Mouse (Mus musculus) forebrain, embryonic 14.5 days (tissue): ENCODE results near the gene Trappc6a. TPM values are rescaled to one million over a fixed set of nuclear protein-coding genes. Genes with fewer than 3 reads are reported as not detected.

Experiments used
- ATAC-seq: fragments of 200-750 bp; cut with Nextera tagmentation; 2 replicates; pipeline ENCODE4 v1.8.0; 2017; ENCODE audit warnings: mild to moderate bottlenecking, moderate library complexity
- DNase-seq: peaks from one replicate; pipeline ENCODE4 v3.0.0-alpha.2; 2015; ENCODE audit warnings: low spot score
- H3K27ac ChIP-seq: fragments of 300-500 bp; sonication (generic); 2 replicates; pipeline ENCODE4 v1.5.1; 2014; ENCODE audit warnings: low read depth, mild to moderate bottlenecking, control low read depth, low read length, moderate library complexity
- H3K27me3 ChIP-seq: fragments of 300-500 bp; sonication (generic); replicated peaks from 2 replicates; pipeline ENCODE4 v1.6.1; 2014; ENCODE audit warnings: low read length, control low read depth, mixed read lengths; ENCODE audit not compliant: control insufficient read depth, insufficient read depth
- H3K36me3 ChIP-seq: fragments of 300-500 bp; sonication (generic); 2 replicates; pipeline ENCODE4 v1.6.1; 2014; ENCODE audit warnings: low read length, control low read depth; ENCODE audit not compliant: control insufficient read depth, insufficient read depth
- H3K4me1 ChIP-seq: fragments of 300-500 bp; sonication (generic); 2 replicates; pipeline ENCODE4 v1.6.1; 2014; ENCODE audit warnings: antibody characterized with exemption, low read length, control low read depth; ENCODE audit not compliant: control insufficient read depth, insufficient read depth
- H3K4me2 ChIP-seq: fragments of 300-500 bp; sonication (generic); 2 replicates; pipeline ENCODE4 v1.6.1; 2014; ENCODE audit warnings: mild to moderate bottlenecking, control low read depth, low read length
- H3K4me3 ChIP-seq: fragments of 300-500 bp; sonication (generic); 2 replicates; pipeline ENCODE4 v1.5.1; 2014; ENCODE audit warnings: low read depth, low read length, control low read depth
- H3K9ac ChIP-seq: fragments of 300-500 bp; sonication (generic); 2 replicates; pipeline ENCODE4 v1.6.1; 2014; ENCODE audit warnings: mild to moderate bottlenecking, low read length, control low read depth, moderate library complexity
- H3K9me3 ChIP-seq: fragments of 300-500 bp; sonication (generic); replicated peaks from 2 replicates; pipeline ENCODE4 v1.6.1; 2016; ENCODE audit warnings: low read length, control low read depth, mixed read lengths; ENCODE audit not compliant: control insufficient read depth
- WGBS: fragments of 180-500 bp; shearing (Covaris S2); extraction: QIAGEN DNeasy Blood & Tissue Kit; methylation state at CpG from one replicate; pipeline ENCODE4 v1.1.7; 2014; 5-methylcytosine and 5-hydroxymethylcytosine counted together
- polyA plus RNA-seq: library from polyadenylated mRNA; unstranded; fragments of >200 nt; fragmentation: Nextera tagmentation; extraction: Ambion mirVana; gene quantifications from 2 replicates; pipeline ENCODE4 v1.2.1, GENCODE M21; 2014

The Trappc6a gene
- polyA plus RNA-seq, 1 experiment from 2014 or later, result 42.5 TPM

DNA sequence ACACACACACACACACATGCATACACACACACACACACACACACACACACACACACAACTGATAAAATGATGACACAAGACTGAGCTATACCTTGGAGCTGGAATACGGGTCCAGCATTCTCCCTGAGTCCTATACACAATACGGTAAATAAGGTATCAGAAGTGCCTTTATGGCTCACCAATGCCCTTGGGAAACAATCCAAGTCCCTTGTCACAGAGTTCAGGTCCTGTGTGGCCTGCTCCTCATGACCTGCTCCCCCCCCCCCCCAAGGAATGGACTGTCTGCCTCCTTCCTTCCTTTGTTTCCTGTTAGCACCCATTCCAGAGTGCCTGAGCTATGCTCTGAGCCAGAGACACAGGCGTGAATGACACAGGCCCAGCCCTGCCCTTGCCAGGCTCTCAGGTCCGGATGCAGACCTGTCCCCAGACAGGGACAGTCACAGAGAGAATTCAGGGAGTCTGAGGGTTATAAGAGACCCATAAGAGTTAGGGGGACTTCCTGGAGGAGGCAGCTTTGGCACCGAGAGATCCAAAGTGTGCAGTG is 41.5 kb upstream of the Trappc6a start:
- DNase-seq (no peak), ATAC-seq (no peak)
- Histone ChIP-seq H3K9me3 (no peaks in the 10 kb centered on the region), H3K4me2 (no peak overlapping the region), H3K9ac (no peak overlapping the region), H3K36me3 (no peaks in the 10 kb centered on the region), H3K4me3 (no peak overlapping the region), H3K27me3 (peaks cover 24% of the 10 kb centered on the region), H3K27ac (no peak overlapping the region), H3K4me1 (no peaks in the 10 kb centered on the region)
- WGBS, result 58% methylated on average over 5 of the region's 5 CpGs

DNA sequence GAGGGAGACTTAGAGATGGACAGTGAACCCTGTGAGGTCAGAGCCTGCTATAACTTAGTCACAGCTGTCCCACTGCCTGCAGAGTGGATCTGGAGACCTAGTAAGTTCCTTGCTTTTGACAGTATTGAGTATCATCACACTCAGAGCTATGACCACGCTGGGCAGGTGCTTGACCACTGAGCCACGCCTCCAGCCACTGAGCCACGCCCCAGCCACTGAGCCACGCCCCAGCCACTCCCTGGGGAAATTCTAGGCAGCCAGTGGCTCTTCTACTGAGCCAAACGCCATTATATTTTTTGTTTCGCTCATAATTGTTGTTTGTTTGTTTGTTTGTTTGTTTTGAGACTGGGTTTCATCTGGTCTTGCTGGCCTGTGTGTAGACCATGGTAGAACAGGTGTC is 40.6 kb upstream of the Trappc6a start:
- Histone ChIP-seq H3K4me1 (no peaks in the 10 kb centered on the region), H3K9me3 (no peaks in the 10 kb centered on the region), H3K27me3 (peaks cover 33% of the 10 kb centered on the region), H3K4me3 (no peak overlapping the region), H3K9ac (no peak overlapping the region), H3K36me3 (no peaks in the 10 kb centered on the region), H3K4me2 (no peak overlapping the region), H3K27ac (no peak overlapping the region)
- WGBS, result 51% methylated on average over 6 of the region's 6 CpGs
- no peak for ATAC-seq
- no peak for DNase-seq

DNA sequence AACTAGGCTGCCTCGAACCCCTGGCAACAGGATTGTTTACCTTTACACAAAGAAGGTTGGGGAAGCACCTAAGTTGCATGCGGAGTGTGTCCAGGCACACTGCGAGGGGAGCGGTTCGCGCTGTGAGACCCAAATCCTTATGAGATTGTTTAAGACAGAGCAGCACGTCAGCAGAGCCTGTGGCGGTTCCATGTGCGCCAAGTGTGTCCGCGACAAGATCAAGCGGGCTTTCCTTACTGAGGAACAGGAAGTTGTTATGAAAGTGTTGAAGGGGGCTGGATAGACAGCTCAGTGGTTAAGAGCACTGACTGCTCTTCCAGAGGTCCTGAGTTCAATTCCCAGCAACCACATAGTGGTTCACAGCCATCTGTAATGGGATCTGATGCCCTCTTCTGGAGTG is 39.9 kb upstream of the Trappc6a start:
- no peak for ATAC-seq
- no peak overlapping the region for H3K27ac ChIP-seq
- no peaks in the 10 kb centered on the region for H3K9me3 ChIP-seq
- no peaks in the 10 kb centered on the region for H3K4me1 ChIP-seq
- H3K4me2 ChIP-seq, result no peak overlapping the region
- no peak overlapping the region for H3K9ac ChIP-seq
- peaks cover 40% of the 10 kb centered on the region for H3K27me3 ChIP-seq
- H3K4me3 ChIP-seq, result no peak overlapping the region
- 71% methylated on average over 12 of the region's 12 CpGs for WGBS
- H3K36me3 ChIP-seq, result no peaks in the 10 kb centered on the region
- DNase-seq, result no peak

DNA sequence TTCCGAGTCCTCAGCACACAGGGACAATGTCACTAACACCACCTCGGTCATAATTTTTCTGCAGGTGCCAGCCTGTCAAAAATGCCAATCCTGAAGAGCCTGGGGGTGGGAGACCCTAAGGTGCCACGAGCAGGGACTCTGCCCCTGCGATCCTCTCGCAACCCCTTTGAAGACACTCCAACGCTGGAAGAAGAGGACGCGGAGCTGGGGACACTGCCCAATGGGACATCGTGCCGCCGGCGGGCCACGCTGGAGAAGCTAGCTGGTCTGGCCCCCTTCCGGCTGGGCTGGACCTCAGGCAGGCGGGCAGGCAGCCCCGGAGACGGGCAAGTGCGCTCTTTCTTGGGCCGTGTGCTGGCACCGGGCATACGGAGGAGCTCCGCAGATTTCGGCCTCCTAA is 38.8 kb upstream of the Trappc6a start:
- Histone ChIP-seq H3K36me3 (no peaks in the 10 kb centered on the region), H3K4me3 (no peak overlapping the region), H3K27me3 (peaks cover 40% of the 10 kb centered on the region), H3K9ac (no peak overlapping the region), H3K27ac (no peak overlapping the region), H3K4me1 (no peaks in the 10 kb centered on the region), H3K4me2 (no peak overlapping the region), H3K9me3 (no peaks in the 10 kb centered on the region)
- WGBS, result 22% methylated on average over 23 of the region's 23 CpGs
- no peak for ATAC-seq
- no peak for DNase-seq

DNA sequence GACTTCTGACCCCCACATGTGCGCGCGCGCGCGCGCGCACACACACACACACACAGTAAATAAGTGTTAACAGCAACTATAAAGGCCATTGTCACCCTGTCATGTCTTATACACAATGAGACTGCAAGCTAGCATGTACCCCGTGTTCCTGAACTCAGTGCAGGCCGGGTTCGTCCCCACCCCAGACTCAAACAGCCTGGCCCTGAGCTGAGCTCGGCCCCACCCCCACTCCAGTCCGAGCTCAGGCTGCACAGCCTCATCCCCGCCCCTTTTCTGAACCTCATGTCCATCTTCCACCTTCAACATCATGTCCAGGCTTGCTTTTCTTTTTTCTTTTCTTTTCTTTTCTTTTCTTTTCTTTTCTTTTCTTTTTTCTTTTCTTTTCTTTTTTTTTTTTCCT is 37.9 kb upstream of the Trappc6a start:
- no peaks in the 10 kb centered on the region for H3K4me1 ChIP-seq
- H3K4me3 ChIP-seq, result no peak overlapping the region
- H3K27ac ChIP-seq, result no peak overlapping the region
- no peaks in the 10 kb centered on the region for H3K36me3 ChIP-seq
- DNase-seq (no peak), ATAC-seq (no peak)
- no peak overlapping the region for H3K4me2 ChIP-seq
- peaks cover 44% of the 10 kb centered on the region for H3K27me3 ChIP-seq
- H3K9ac ChIP-seq, result no peak overlapping the region
- no peaks in the 10 kb centered on the region for H3K9me3 ChIP-seq
- 7% methylated on average over 14 of the region's 14 CpGs for WGBS

DNA sequence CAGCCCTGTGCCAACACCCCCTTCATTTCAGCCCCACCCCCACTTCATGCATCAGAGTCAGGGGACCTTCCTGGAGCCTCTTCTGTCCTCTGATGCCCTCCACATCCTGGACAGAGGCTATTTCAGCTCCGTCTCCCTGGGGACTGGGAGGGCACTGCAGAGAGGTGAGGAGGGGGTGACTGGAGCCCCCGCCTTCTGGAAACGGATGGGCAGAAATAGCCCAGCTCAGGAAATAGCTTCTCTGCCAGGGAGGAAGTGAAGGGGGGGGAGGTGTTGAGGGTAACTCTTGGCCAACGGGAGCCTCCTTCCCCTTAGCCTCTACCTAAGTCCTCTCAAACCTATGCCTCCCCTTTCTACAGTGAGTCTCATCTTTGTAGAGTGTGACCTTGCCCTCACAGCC is 35.8 kb upstream of the Trappc6a start:
- Histone ChIP-seq H3K9me3 (no peaks in the 10 kb centered on the region), H3K4me3 (no peak overlapping the region), H3K9ac (no peak overlapping the region), H3K36me3 (no peaks in the 10 kb centered on the region), H3K27ac (no peak overlapping the region), H3K4me1 (no peaks in the 10 kb centered on the region), H3K27me3 (peaks cover 52% of the 10 kb centered on the region), H3K4me2 (no peak overlapping the region)
- ATAC-seq (no peak), DNase-seq (no peak)
- 52% methylated on average over 4 of the region's 4 CpGs for WGBS

DNA sequence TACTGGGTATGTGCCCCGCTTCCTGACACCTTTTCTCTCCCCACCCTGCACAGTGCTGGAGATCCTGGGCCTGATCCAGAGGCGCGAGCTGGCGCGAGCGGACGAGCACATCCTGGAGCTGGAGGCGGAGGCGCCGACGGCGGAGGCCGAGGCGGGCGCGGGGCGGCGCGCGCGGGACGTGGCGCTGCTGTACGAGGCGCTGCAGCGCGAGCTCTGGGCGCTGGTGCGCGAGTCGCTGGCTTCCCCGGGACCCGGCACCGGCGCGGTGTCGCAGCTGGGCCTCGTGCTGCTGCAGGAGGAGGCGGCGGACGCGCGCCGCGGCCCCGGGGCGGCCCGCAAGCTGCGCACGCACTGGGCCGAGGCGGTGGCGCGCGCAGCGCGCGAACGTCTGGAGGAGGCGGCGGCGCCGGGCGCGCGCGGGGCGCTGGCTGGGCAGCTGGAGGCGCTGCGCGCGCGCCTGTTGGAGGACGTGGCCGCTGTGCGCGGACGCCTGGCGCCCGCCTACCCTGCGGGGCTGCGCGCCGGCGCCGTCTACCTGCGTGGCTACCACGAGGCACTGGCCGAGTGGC is 34.2 kb upstream of the Trappc6a start:
- whole genome bisulfite sequencing, result under 1% methylated on average over 81 of the region's 89 CpGs
- no peaks in the 10 kb centered on the region for H3K4me1 ChIP-seq
- ATAC-seq (peak; percentile 93), DNase-seq (peak; percentile 89)
- peaks cover 54% of the 10 kb centered on the region for H3K27me3 ChIP-seq
- H3K9me3 ChIP-seq, result no peaks in the 10 kb centered on the region
- peak overlapping the region; percentile 44; the same call in 1 of the 2 replicates for H3K27ac ChIP-seq
- H3K9ac ChIP-seq, result peak overlapping the region; percentile 65
- H3K36me3 ChIP-seq, result no peaks in the 10 kb centered on the region
- H3K4me3 ChIP-seq, result peak overlapping the region; percentile 46
- H3K4me2 ChIP-seq, result peak overlapping the region; percentile 71

DNA sequence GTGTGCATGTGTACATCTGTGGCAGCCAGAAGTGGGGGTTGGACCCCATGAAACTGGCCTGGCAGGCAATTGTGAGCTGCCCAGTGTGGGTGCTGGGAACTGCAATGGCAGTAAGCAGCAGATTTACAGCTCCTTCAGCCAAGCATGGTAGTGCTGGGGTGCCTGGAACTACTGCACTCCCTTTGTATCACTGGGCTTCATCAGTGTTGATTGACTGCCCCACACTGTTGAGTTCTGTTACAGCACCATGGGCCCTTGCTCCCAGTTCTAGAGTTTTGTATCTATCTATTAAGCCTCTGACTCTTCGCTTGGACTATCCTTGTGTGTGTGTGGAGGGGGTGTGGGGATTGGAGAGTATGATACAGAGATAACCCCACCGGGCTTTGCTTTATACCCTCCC is 31.1 kb upstream of the Trappc6a start:
- Histone ChIP-seq H3K4me1 (no peaks in the 10 kb centered on the region), H3K9ac (no peak overlapping the region), H3K4me2 (no peak overlapping the region), H3K4me3 (no peak overlapping the region), H3K36me3 (no peaks in the 10 kb centered on the region), H3K27ac (no peak overlapping the region), H3K27me3 (peaks cover 28% of the 10 kb centered on the region), H3K9me3 (no peaks in the 10 kb centered on the region)
- no peak for ATAC-seq
- DNase-seq, result no peak
- 63% methylated on average over 2 of the region's 2 CpGs for WGBS

DNA sequence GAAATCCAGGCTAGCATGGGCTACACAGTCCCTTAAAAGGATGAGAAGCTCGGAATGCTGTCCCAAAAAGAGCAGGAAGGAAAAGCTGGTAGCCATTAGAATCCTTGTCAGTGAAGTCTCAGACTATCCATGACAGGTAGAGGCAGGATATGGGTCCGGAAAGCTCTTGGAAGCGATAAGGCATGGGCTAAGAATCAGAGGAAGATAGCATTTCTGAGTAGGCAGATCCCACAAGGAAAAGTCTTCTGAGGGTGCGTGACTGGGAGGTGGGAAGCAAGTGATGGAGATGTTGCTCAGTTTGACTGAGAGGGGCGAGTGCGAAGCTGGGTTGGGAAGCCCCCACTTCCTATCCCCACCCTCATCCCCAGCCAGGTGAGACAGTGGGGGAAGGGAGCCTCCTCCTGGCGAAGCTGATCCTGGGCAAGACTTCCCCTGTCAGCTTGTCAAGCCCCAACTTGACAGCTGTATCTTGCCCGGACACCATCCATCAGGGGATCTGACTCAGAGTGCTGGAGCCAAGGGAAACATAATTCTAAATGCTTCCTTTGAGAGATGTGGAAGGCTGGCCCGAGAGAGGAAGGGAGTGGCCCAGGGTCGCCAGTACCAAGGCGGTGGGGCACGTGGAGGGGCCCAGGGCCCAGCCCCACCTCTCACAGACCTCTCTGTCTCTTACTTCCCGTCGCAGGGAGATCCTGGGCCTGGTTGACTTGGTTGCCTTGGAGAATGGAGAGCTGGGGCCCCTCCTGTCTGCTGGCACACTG is 30.4 kb upstream of the Trappc6a start:
- Histone ChIP-seq H3K27me3 (peaks cover 21% of the 10 kb centered on the region), H3K4me2 (no peak overlapping the region), H3K27ac (no peak overlapping the region), H3K9ac (no peak overlapping the region), H3K4me3 (no peak overlapping the region), H3K36me3 (no peaks in the 10 kb centered on the region), H3K4me1 (no peaks in the 10 kb centered on the region), H3K9me3 (no peaks in the 10 kb centered on the region)
- no peak for ATAC-seq
- no peak for DNase-seq
- WGBS, result 29% methylated on average over 14 of the region's 14 CpGs
